Mouse (Mus musculus): ENCODE results near the gene Selenom. TPM values are rescaled to one million over a fixed set of nuclear protein-coding genes. Genes with fewer than 3 reads are reported as not detected.

Selenom gene
- polyA plus RNA-seq (2012; rRNA removed): 307 and 321 TPM in 2 replicates

DNA sequence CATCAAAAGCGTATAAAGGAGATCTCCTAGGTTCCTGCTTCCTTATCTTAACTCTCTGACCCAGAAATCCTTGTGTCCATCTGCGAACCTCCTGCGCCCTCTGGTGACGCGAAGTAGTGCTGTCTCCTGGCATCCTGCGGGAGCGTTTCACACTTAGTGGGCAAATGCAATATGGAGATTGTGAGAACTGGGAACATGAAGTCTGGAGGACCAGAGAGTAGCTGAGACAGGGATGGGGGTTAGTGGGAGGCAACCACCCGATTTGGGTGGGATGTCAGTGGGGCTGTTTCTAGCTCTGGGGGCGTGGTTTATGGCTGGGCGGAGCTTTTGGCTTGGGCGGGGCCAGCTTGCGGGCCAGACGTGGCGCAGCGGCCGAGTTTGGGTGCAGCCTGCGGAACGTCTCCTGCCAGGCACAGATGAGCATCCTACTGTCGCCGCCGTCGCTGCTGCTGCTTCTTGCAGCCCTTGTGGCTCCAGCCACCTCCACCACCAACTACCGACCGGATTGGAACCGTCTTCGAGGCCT is at the start of gene Selenom:
Gene Selenom (plus strand): TSS at position 156 of the 526 bp plus-strand sequence.

DNA sequence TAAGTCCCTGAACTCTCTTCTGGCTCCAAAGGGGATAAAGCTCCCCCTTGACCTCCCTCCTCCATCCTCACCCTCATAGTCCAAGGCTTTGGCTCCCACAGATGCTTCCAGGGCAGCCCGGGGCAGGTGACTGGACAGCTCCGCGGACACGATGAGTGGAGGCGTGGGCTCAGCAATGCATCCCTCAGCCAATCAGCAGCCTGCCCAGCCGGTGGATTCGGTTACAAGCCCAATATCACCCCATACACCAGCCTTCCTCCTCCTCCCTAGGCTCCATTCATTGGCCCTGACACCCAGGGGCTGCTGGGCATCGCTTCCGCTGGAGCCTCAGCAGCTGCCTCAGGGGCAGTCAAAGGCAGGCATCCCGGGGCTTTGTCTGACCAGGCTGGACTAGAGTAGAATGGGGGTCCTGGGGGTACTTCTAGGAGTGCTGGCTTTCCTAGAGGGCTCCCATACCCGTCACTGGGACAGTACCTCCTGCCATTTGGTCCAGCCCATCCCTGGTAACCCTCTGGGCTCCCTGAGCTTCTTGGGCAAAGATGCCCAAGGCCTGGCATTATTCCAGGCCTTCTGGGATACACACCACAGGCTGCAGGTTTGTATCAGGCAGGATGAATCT is 26.4 kb upstream of the Selenom start, which contains the start of gene Pla2g3:
Gene Pla2g3 (plus strand): TSS at position 333 of the 619 bp plus-strand sequence.

DNA sequence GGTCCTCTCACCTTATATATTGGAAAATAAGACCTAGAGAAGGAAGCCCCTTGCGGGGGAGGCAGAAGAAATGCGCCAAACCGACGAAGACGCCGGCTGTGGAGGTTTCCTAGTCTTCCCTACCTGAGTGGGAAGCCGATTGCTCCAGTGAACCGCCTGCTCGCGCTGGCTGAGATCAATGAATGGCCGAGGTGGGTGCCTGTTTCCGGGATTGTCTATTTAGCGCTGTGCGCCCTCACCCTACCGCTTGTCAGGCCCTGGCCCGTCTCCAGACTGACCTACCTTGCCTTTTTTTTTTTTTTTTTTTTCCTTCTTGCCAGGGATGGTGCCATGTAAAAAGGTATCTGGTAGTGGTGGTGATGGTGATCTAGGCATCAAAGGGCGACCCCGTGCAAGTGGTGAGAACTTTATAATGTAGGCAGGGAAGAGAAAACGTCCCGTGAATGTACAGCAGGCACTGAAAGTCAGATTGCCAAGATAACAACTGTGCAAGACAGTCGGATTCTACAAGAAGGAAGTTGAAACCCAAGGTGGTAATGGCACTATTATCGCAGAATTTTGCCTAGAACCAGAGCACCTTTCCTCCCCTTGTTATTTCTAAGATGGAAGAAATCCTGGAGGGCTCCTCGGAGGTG is 26.1 kb downstream of the Selenom start, which contains the start of gene Smtn:
Gene Smtn (minus strand): TSS at position 162 of the 635 bp plus-strand sequence.

Other genes with a start within 250 kb of the Selenom start
- 24.2 and 29.4 TPM in 2 replicates for gene Drg1, start 248.3 kb upstream of the Selenom start, polyA plus RNA-seq (2012; rRNA removed)
- 72.3 and 100 TPM in 2 replicates for gene Patz1, start 225.8 kb upstream of the Selenom start, polyA plus RNA-seq (2012; rRNA removed)
- 81.5 and 96.5 TPM in 2 replicates for gene Pik3ip1, start 184.3 kb upstream of the Selenom start, polyA plus RNA-seq (2012; rRNA removed)
- gene Limk2, start 105.5 kb upstream of the Selenom start, polyA plus RNA-seq (2012; rRNA removed): 95.3 and 106 TPM in 2 replicates
- gene Rnf185, start 62.3 kb upstream of the Selenom start, polyA plus RNA-seq (2012; rRNA removed): 36.3 and 45.6 TPM in 2 replicates
- 0.51 and 0.77 TPM in 2 replicates for gene Pla2g3, start 26.4 kb upstream of the Selenom start, polyA plus RNA-seq (2012; rRNA removed)
- gene Inpp5j, start 9.9 kb upstream of the Selenom start, polyA plus RNA-seq (2012; rRNA removed): 4.5 and 5.7 TPM in 2 replicates
- gene Smtn, start 25.9 kb downstream of the Selenom start, polyA plus RNA-seq (2012; rRNA removed): 67.3 and 77.7 TPM in 2 replicates
- 13.7 and 15.3 TPM in 2 replicates for gene Morc2a, start 134.5 kb downstream of the Selenom start, polyA plus RNA-seq (2012; rRNA removed)